Mouse (Mus musculus): ENCODE measurements at regions not wholly inside any gene's neighbourhood (a gene's known extent, or its start where the extent isn't known, plus 50 kb on each side); places are given as distances from the start of the nearest gene placed in this dataset.

- Histone ChIP-seq H3K79me2 (ENCODE audit: control insufficient read depth, insufficient read depth, low read length) (no peaks in the 10 kb centered on the region), H3K4me1 (ENCODE audit: control insufficient read depth, insufficient read depth, low read length) (no peaks in the 10 kb centered on the region), H3K27ac (replicated peaks; ENCODE audit: insufficient read depth, low read depth, low read length) (no peak overlapping the region), H3K36me3 (ENCODE audit: control insufficient read depth, insufficient read depth, low read length) (no peaks in the 10 kb centered on the region), H3K27me3 (ENCODE audit: control insufficient read depth, insufficient read depth, low read length) (no peaks in the 10 kb centered on the region), H3K4me3 (ENCODE audit: insufficient read depth, low read depth, low read length) (no peak overlapping the region), H3K9ac (ENCODE audit: low read depth, low read length) (no peak overlapping the region)
- no peak for DNase-seq (ENCODE audit: extremely low read depth, low read depth, low spot score)
- 81% methylated on average over 6 of the region's 6 CpGs for WGBS
- no peak for TF ChIP-seq CTCF (IDR thresholded peaks at IDR 0.05; ENCODE audit: low read depth, low read length)
- no peak for TF ChIP-seq POLR2A (IDR thresholded peaks at IDR 0.05; ENCODE audit: extremely low read depth, insufficient read depth, low read length)
These were observed 942.1 kb upstream of the Flrt2 start for GRCm38 (mm10) chr12:94749747-94750515.

GRCm38 (mm10) chr12:94755754-94756153 lies 936.3 kb upstream of the Flrt2 start:
- no peak overlapping the region for H3K27ac ChIP-seq (replicated peaks; ENCODE audit: insufficient read depth, low read depth, low read length)
- no peak overlapping the region for H3K4me3 ChIP-seq (ENCODE audit: insufficient read depth, low read depth, low read length)
- H3K9ac ChIP-seq (ENCODE audit: low read depth, low read length): no peak overlapping the region
- H3K27me3 ChIP-seq (ENCODE audit: control insufficient read depth, insufficient read depth, low read length): no peaks in the 10 kb centered on the region
- H3K4me1 ChIP-seq (ENCODE audit: control insufficient read depth, insufficient read depth, low read length): no peaks in the 10 kb centered on the region
- TF ChIP-seq POLR2A (IDR thresholded peaks at IDR 0.05; ENCODE audit: extremely low read depth, insufficient read depth, low read length): no peak
- no peak for TF ChIP-seq CTCF (IDR thresholded peaks at IDR 0.05; ENCODE audit: low read depth, low read length)
- WGBS: 88% methylated on average over 2 of the region's 2 CpGs
- DNase-seq (ENCODE audit: extremely low read depth, low read depth, low spot score): no peak
- no peaks in the 10 kb centered on the region for H3K36me3 ChIP-seq (ENCODE audit: control insufficient read depth, insufficient read depth, low read length)
- H3K79me2 ChIP-seq (ENCODE audit: control insufficient read depth, insufficient read depth, low read length): no peaks in the 10 kb centered on the region

- no peaks in the 10 kb centered on the region for H3K27me3 ChIP-seq (ENCODE audit: control insufficient read depth, insufficient read depth, low read length)
- H3K79me2 ChIP-seq (ENCODE audit: control insufficient read depth, insufficient read depth, low read length): no peaks in the 10 kb centered on the region
- no peaks in the 10 kb centered on the region for H3K4me1 ChIP-seq (ENCODE audit: control insufficient read depth, insufficient read depth, low read length)
- no peak for DNase-seq (ENCODE audit: extremely low read depth, low read depth, low spot score)
- TF ChIP-seq POLR2A (IDR thresholded peaks at IDR 0.05; ENCODE audit: extremely low read depth, insufficient read depth, low read length): no peak
- no peak for TF ChIP-seq CTCF (IDR thresholded peaks at IDR 0.05; ENCODE audit: low read depth, low read length)
- WGBS: 71% methylated on average over 5 of the region's 5 CpGs
- no peaks in the 10 kb centered on the region for H3K36me3 ChIP-seq (ENCODE audit: control insufficient read depth, insufficient read depth, low read length)
- H3K9ac ChIP-seq (ENCODE audit: low read depth, low read length): no peak overlapping the region
- no peak overlapping the region for H3K27ac ChIP-seq (replicated peaks; ENCODE audit: insufficient read depth, low read depth, low read length)
- H3K4me3 ChIP-seq (ENCODE audit: insufficient read depth, low read depth, low read length): no peak overlapping the region
These were observed 896.0 kb upstream of the Flrt2 start for GRCm38 (mm10) chr12:94795913-94796615.

- Histone ChIP-seq H3K27me3 (ENCODE audit: control insufficient read depth, insufficient read depth, low read length) (no peaks in the 10 kb centered on the region), H3K27ac (replicated peaks; ENCODE audit: insufficient read depth, low read depth, low read length) (no peak overlapping the region), H3K9ac (ENCODE audit: low read depth, low read length) (no peak overlapping the region), H3K79me2 (ENCODE audit: control insufficient read depth, insufficient read depth, low read length) (no peaks in the 10 kb centered on the region), H3K4me1 (ENCODE audit: control insufficient read depth, insufficient read depth, low read length) (no peaks in the 10 kb centered on the region), H3K4me3 (ENCODE audit: insufficient read depth, low read depth, low read length) (no peak overlapping the region), H3K36me3 (ENCODE audit: control insufficient read depth, insufficient read depth, low read length) (no peaks in the 10 kb centered on the region)
- TF ChIP-seq CTCF (IDR thresholded peaks at IDR 0.05; ENCODE audit: low read depth, low read length) (no peak), POLR2A (IDR thresholded peaks at IDR 0.05; ENCODE audit: extremely low read depth, insufficient read depth, low read length) (no peak)
- DNase-seq (ENCODE audit: extremely low read depth, low read depth, low spot score): no peak
- 97% methylated on average over 1 of the region's 1 CpGs for WGBS
These were observed 887.3 kb upstream of the Flrt2 start for GRCm38 (mm10) chr12:94804692-94805091.

GRCm38 (mm10) chr12:94831400-94831799 lies 860.6 kb upstream of the Flrt2 start:
- no peaks in the 10 kb centered on the region for H3K36me3 ChIP-seq (ENCODE audit: control insufficient read depth, insufficient read depth, low read length)
- H3K4me1 ChIP-seq (ENCODE audit: control insufficient read depth, insufficient read depth, low read length): no peaks in the 10 kb centered on the region
- TF ChIP-seq POLR2A (IDR thresholded peaks at IDR 0.05; ENCODE audit: extremely low read depth, insufficient read depth, low read length): no peak
- TF ChIP-seq CTCF (IDR thresholded peaks at IDR 0.05; ENCODE audit: low read depth, low read length): no peak
- H3K9ac ChIP-seq (ENCODE audit: low read depth, low read length): no peak overlapping the region
- WGBS: 85% methylated on average over 2 of the region's 2 CpGs
- H3K79me2 ChIP-seq (ENCODE audit: control insufficient read depth, insufficient read depth, low read length): no peaks in the 10 kb centered on the region
- H3K27me3 ChIP-seq (ENCODE audit: control insufficient read depth, insufficient read depth, low read length): no peaks in the 10 kb centered on the region
- no peak overlapping the region for H3K4me3 ChIP-seq (ENCODE audit: insufficient read depth, low read depth, low read length)
- no peak overlapping the region for H3K27ac ChIP-seq (replicated peaks; ENCODE audit: insufficient read depth, low read depth, low read length)
- no peak for DNase-seq (ENCODE audit: extremely low read depth, low read depth, low spot score)

GRCm38 (mm10) chr12:94862720-94863119 lies 829.3 kb upstream of the Flrt2 start:
- Histone ChIP-seq H3K79me2 (ENCODE audit: control insufficient read depth, insufficient read depth, low read length) (no peaks in the 10 kb centered on the region), H3K36me3 (ENCODE audit: control insufficient read depth, insufficient read depth, low read length) (no peaks in the 10 kb centered on the region), H3K27ac (replicated peaks; ENCODE audit: insufficient read depth, low read depth, low read length) (no peak overlapping the region), H3K4me3 (ENCODE audit: insufficient read depth, low read depth, low read length) (no peak overlapping the region), H3K27me3 (ENCODE audit: control insufficient read depth, insufficient read depth, low read length) (peaks cover 2% of the 10 kb centered on the region; the same call in 1 of the 2 replicates), H3K4me1 (ENCODE audit: control insufficient read depth, insufficient read depth, low read length) (no peaks in the 10 kb centered on the region; the same call in 1 of the 2 replicates), H3K9ac (ENCODE audit: low read depth, low read length) (no peak overlapping the region)
- TF ChIP-seq POLR2A (IDR thresholded peaks at IDR 0.05; ENCODE audit: extremely low read depth, insufficient read depth, low read length): no peak
- TF ChIP-seq CTCF (IDR thresholded peaks at IDR 0.05; ENCODE audit: low read depth, low read length): no peak
- DNase-seq (ENCODE audit: extremely low read depth, low read depth, low spot score): peak; percentile 83
